Comparison of ENCODE assay signal across 38 mouse cellular contexts in the genomic region with DNA sequence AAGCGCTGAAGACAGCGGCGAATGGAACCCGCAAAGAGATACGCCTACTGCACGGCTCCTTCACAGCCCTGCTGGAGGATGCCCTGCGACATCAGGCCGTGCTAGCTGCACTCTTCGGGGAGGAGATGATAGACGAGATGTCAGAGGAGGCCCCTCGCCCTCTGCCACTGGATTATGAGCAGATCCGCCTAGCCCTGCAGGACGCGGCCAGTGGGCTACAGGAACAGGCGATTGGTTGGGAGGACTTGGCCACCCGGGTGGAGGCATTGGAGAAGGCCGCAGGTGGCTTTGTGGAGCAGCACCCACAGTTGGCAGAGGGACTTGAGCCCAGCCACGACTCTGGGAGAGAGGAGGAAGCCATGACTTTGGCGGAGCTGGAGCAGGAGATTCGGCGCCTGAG. TPM values are rescaled to one million over a fixed set of nuclear protein-coding genes. Genes with fewer than 3 reads are reported as not detected.
"Had no signal": no experiment of that assay in that cellular context is flagged by ENCODE, and none has a peak within 500 bp of the region (broad histone marks: within the 10 kb centered on the region; RNA-seq: fewer than 3 reads in every experiment).

No protein-coding gene starts in this region.

- H3K36me3 ChIP-seq: hindbrain, embryonic 15.5 days; liver, embryonic 13.5 days; liver, embryonic 15.5 days had no signal

- H3K27me3 ChIP-seq: heart, embryonic 13.5 days; heart, embryonic 15.5 days; hindbrain, embryonic 12.5 days; hindbrain, embryonic 15.5 days; intestine, embryonic 15.5 days; kidney, embryonic 15.5 days; limb, embryonic 12.5 days; liver, embryonic 13.5 days; liver, embryonic 15.5 days had no signal

- H3K27ac ChIP-seq: gastrocnemius, adult 2 months; heart, adult 2 months; heart, embryonic 13.5 days; heart, embryonic 15.5 days; hindbrain, embryonic 10.5 days; hindbrain, embryonic 12.5 days; hindbrain, embryonic 15.5 days; intestine, embryonic 15.5 days; kidney, embryonic 15.5 days; kidney, postnatal 0 days; limb, embryonic 10.5 days; limb, embryonic 12.5 days; liver, embryonic 13.5 days; liver, embryonic 15.5 days had no signal

- ATAC-seq: inflammation-experienced regulatory T-cells, adult 6 months; intestine, embryonic 15.5 days had no signal

- H3K4me2 ChIP-seq: heart, embryonic 11.5 days; heart, embryonic 13.5 days; heart, embryonic 15.5 days; hindbrain, embryonic 12.5 days; hindbrain, embryonic 15.5 days; intestine, embryonic 15.5 days; kidney, embryonic 15.5 days; limb, embryonic 12.5 days; liver, embryonic 11.5 days; liver, embryonic 13.5 days; liver, embryonic 15.5 days had no signal

- DNase-seq: gastrocnemius, adult 2 months; gastrocnemius, postnatal 10 days; gastrocnemius, postnatal 25 days; heart, adult 2 months; heart, postnatal 4 days; kidney, adult 11 months; kidney, adult 2 months; kidney, adult 9 months; kidney, postnatal 14 days; kidney, postnatal 36 days; layer of hippocampus, adult 9-11 months; layer of hippocampus, postnatal 36 days; liver; liver, embryonic 13.5 days had no signal

- H3K4me3 ChIP-seq: gastrocnemius, adult 2 months; heart, adult 2 months; heart, embryonic 13.5 days; heart, embryonic 15.5 days; hindbrain, embryonic 10.5 days; hindbrain, embryonic 12.5 days; hindbrain, embryonic 15.5 days; intestine, embryonic 15.5 days; kidney, embryonic 15.5 days; limb, embryonic 10.5 days; limb, embryonic 12.5 days; liver, embryonic 13.5 days; liver, embryonic 15.5 days had no signal

- H3K9me3 ChIP-seq: heart, embryonic 13.5 days; heart, embryonic 15.5 days; hindbrain, embryonic 10.5 days; hindbrain, embryonic 12.5 days; hindbrain, embryonic 15.5 days; intestine, embryonic 15.5 days; kidney, embryonic 15.5 days; limb, embryonic 10.5 days; liver, embryonic 13.5 days; liver, embryonic 15.5 days had no signal

- H3K9ac ChIP-seq: heart, embryonic 13.5 days; heart, embryonic 15.5 days; hindbrain, embryonic 12.5 days; hindbrain, embryonic 15.5 days; intestine, embryonic 15.5 days; kidney, embryonic 15.5 days; limb, embryonic 12.5 days; liver, embryonic 13.5 days; liver, embryonic 15.5 days had no signal

- H3K4me1 ChIP-seq: hindbrain, embryonic 12.5 days; hindbrain, embryonic 15.5 days; intestine, embryonic 15.5 days; kidney, embryonic 15.5 days; limb, embryonic 10.5 days; limb, embryonic 12.5 days; liver, embryonic 13.5 days; liver, embryonic 15.5 days had no signal

RNA-seq across cellular contexts. Expression of gene Mmrn2, which starts 23.6 kb away (rescaled TPM):
- total RNA-seq: granulocyte monocyte progenitor cell, adult 5-6 weeks had no signal

RNA-seq across cellular contexts. Expression of gene Sncg, which starts 24.3 kb away (rescaled TPM):
- total RNA-seq: granulocyte monocyte progenitor cell, adult 5-6 weeks had no signal
- polyA plus RNA-seq: inflammation-experienced regulatory T-cells, adult 6 months had no signal

RNA-seq across cellular contexts. Expression of gene Fam25c, which starts 43.7 kb away (rescaled TPM):
- total RNA-seq: gastrocnemius, adult 2 months; gastrocnemius, postnatal 10 days; gastrocnemius, postnatal 4 days; granulocyte monocyte progenitor cell, adult 5-6 weeks; heart, adult 2 months; heart, postnatal 25 days; heart, postnatal 4 days; layer of hippocampus, adult 18-20 months; layer of hippocampus, adult 8-10 months; layer of hippocampus, postnatal 14 days; layer of hippocampus, postnatal 36 days; left cerebral cortex, adult 18-20 months; left cerebral cortex, postnatal 25 days had no signal
- polyA plus RNA-seq: heart, adult 2 months; heart, embryonic 11.5 days; heart, embryonic 13.5 days; heart, embryonic 15.5 days; heart, postnatal 0 days; hindbrain, embryonic 10.5 days; hindbrain, embryonic 12.5 days; hindbrain, embryonic 15.5 days; inflammation-experienced regulatory T-cells, adult 6 months; intestine, embryonic 15.5 days; kidney, embryonic 15.5 days; large intestine, adult 2 months; limb, embryonic 10.5 days; limb, embryonic 12.5 days; liver, embryonic 13.5 days had no signal
